Mouse (Mus musculus) thymus, adult 2 months (tissue): Measurements from ENCODE around the gene Ddx3x.

Experiments
- CTCF ChIP-seq: fragments of 200-500 bp; IDR thresholded peaks from 2 replicates; pipeline ENCODE4 v1.5.1; 2012; ENCODE audit warnings: mild to moderate bottlenecking, control low read depth, low read length, moderate library complexity, borderline replicate concordance; ENCODE audit not compliant: control insufficient read depth, poor library complexity, insufficient read depth; ENCODE audit errors: extremely low read depth
- POLR2A ChIP-seq: fragments of 200-500 bp; IDR thresholded peaks from 2 replicates; pipeline ENCODE4 v1.6.1; 2012; ENCODE audit warnings: mild to moderate bottlenecking, low read length, control low read depth, moderate library complexity; ENCODE audit not compliant: control insufficient read depth, poor library complexity, insufficient read depth; ENCODE audit errors: extremely low read depth

- TF ChIP-seq POLR2A = no peak
- no peak for TF ChIP-seq CTCF
Observed at GRCm38 (mm10) chrX:13275519-13276137, 5.1 kb upstream of the Ddx3x start.
